ENCODE assay signal across 9 mouse cellular contexts in genomic region chr12:4593930-4594391, GRCm38 (mm10). TPM values are rescaled to one million over a fixed set of nuclear protein-coding genes. Genes with fewer than 3 reads are reported as not detected.
DNase-seq lines count a peak whose midpoint lies in the region; ATAC-seq and TF ChIP-seq lines count a peak whose summit lies in the region.
"Had no signal": no experiment of that assay in that cellular context is flagged by ENCODE, and none has a peak within 500 bp of the region (broad histone marks: within the 10 kb centered on the region; RNA-seq: fewer than 3 reads in every experiment).

No protein-coding gene starts in this region.

- 55% methylated on average over 9 of the region's 9 CpGs for WGBS in kidney, embryonic 16.5 days
- 3% methylated on average over 9 of the region's 9 CpGs for WGBS in bone marrow, adult 2 months
- WGBS in hindbrain, embryonic 11.5 days: 72% methylated on average over 9 of the region's 9 CpGs
- 71% methylated on average over 9 of the region's 9 CpGs for WGBS in midbrain, embryonic 13.5 days

- no peaks in the 10 kb centered on the region for H3K9me3 ChIP-seq in kidney, embryonic 16.5 days (ENCODE audit: low read length)
- H3K9me3 ChIP-seq in hindbrain, embryonic 11.5 days (ENCODE audit: control insufficient read depth, low read length): no peaks in the 10 kb centered on the region
- no peaks in the 10 kb centered on the region for H3K9me3 ChIP-seq in midbrain, embryonic 13.5 days

- peaks cover 17% of the 10 kb centered on the region for H3K4me1 ChIP-seq in kidney, embryonic 16.5 days (ENCODE audit: insufficient read depth, low read length)
- H3K4me1 ChIP-seq in bone marrow, adult 2 months (ENCODE audit: control insufficient read depth, insufficient read depth, low read length): peaks cover 3% of the 10 kb centered on the region
- no peaks in the 10 kb centered on the region for H3K4me1 ChIP-seq in hindbrain, embryonic 11.5 days (replicated peaks; ENCODE audit: control insufficient read depth, insufficient read depth, low read length)
- peaks cover 12% of the 10 kb centered on the region for H3K4me1 ChIP-seq in midbrain, embryonic 13.5 days (replicated peaks)

- intact Hi-C loops in left cerebral cortex, postnatal 4 days (cut with DNase I): no loop called here
- intact Hi-C loops in left cerebral cortex, postnatal 10 days (cut with DNase I): no loop called here

- H3K27ac ChIP-seq in kidney, embryonic 16.5 days (ENCODE audit: low read length): no peak overlapping the region
- no peak overlapping the region; the same call in 1 of the 2 replicates for H3K27ac ChIP-seq in bone marrow, adult 2 months (ENCODE audit: control insufficient read depth, insufficient read depth, low read depth, low read length, poor library complexity)
- no peak overlapping the region for H3K27ac ChIP-seq in hindbrain, embryonic 11.5 days (ENCODE audit: low read depth, low read length)
- H3K27ac ChIP-seq in midbrain, embryonic 13.5 days: no peak overlapping the region

- ATAC-seq in kidney, embryonic 16.5 days (ENCODE audit: low FRiP score, low TSS enrichment): no peak
- ATAC-seq in hindbrain, embryonic 11.5 days (ENCODE audit: low FRiP score): no peak
- no peak for ATAC-seq in midbrain, embryonic 13.5 days

- TF ChIP-seq CTCF in bone marrow, adult 2 months (IDR thresholded peaks at IDR 0.05; ENCODE audit: control insufficient read depth, insufficient read depth, low read length): no peak

- no peak for DNase-seq in kidney, adult 11 months
- DNase-seq in hindbrain, embryonic 11.5 days (ENCODE audit: low spot score): peak; percentile 34
- no peak for DNase-seq in left cerebral cortex, postnatal 4 days
- no peak for DNase-seq in ovary, postnatal 10 days (ENCODE audit: low spot score)
- no peak for DNase-seq in left cerebral cortex, postnatal 10 days (ENCODE audit: extremely low spot score in 1 of 2, low spot score in 2 of 2)

- no peak for TF ChIP-seq POLR2A in bone marrow, adult 2 months (IDR thresholded peaks at IDR 0.05; ENCODE audit: borderline replicate concordance, control insufficient read depth, low read depth, low read length)

- peak overlapping the region; percentile 87 for H3K4me3 ChIP-seq in kidney, embryonic 16.5 days (ENCODE audit: low read length)
- peak overlapping the region; percentile 97 for H3K4me3 ChIP-seq in bone marrow, adult 2 months (replicated peaks; ENCODE audit: control insufficient read depth, low read depth, low read length)
- peak overlapping the region; percentile 76 for H3K4me3 ChIP-seq in hindbrain, embryonic 11.5 days (ENCODE audit: low read depth, low read length)
- H3K4me3 ChIP-seq in midbrain, embryonic 13.5 days (replicated peaks): peak overlapping the region; percentile 89

- peak overlapping the region; percentile 94 for H3K9ac ChIP-seq in kidney, embryonic 16.5 days (replicated peaks; ENCODE audit: low read length)
- no peak overlapping the region for H3K9ac ChIP-seq in hindbrain, embryonic 11.5 days (ENCODE audit: low read depth, low read length)
- peak overlapping the region; percentile 82 for H3K9ac ChIP-seq in midbrain, embryonic 13.5 days (replicated peaks)

- H3K4me2 ChIP-seq in kidney, embryonic 16.5 days (replicated peaks; ENCODE audit: low read depth, low read length): peak overlapping the region; percentile 82
- peak overlapping the region; percentile 82 for H3K4me2 ChIP-seq in hindbrain, embryonic 11.5 days (replicated peaks; ENCODE audit: low read depth, low read length)
- H3K4me2 ChIP-seq in midbrain, embryonic 13.5 days (replicated peaks): peak overlapping the region; percentile 82

- no peaks in the 10 kb centered on the region for H3K27me3 ChIP-seq in kidney, embryonic 16.5 days (ENCODE audit: insufficient read depth, low read length)
- H3K27me3 ChIP-seq in hindbrain, embryonic 11.5 days (ENCODE audit: control insufficient read depth, insufficient read depth, low read length): no peaks in the 10 kb centered on the region; the same call in 1 of the 2 replicates
- no peaks in the 10 kb centered on the region; the same call in 1 of the 2 replicates for H3K27me3 ChIP-seq in midbrain, embryonic 13.5 days

- H3K36me3 ChIP-seq in kidney, embryonic 16.5 days (ENCODE audit: insufficient read depth, low read length): no peaks in the 10 kb centered on the region
- H3K36me3 ChIP-seq in hindbrain, embryonic 11.5 days (ENCODE audit: control insufficient read depth, insufficient read depth, low read length): no peaks in the 10 kb centered on the region
- H3K36me3 ChIP-seq in midbrain, embryonic 13.5 days: no peaks in the 10 kb centered on the region

RNA-seq across cellular contexts. Expression of gene Gm3625, which starts 1.2 kb away (rescaled TPM):
- polyA plus RNA-seq in kidney, embryonic 16.5 days (2015; fragmentation: Nextera tagmentation; extraction: Ambion mirVana): not detected in 2 replicates
- polyA plus RNA-seq in bone marrow, adult 2 months (2011; ENCODE audit: insufficient read depth, insufficient read length, low replicate concordance, missing spikeins): not detected in 2 replicates
- polyA plus RNA-seq in hindbrain, embryonic 11.5 days (2014; fragmentation: Nextera tagmentation; extraction: Ambion mirVana): not detected in 2 replicates
- not detected in 2 replicates for polyA plus RNA-seq in midbrain, embryonic 13.5 days (2015; fragmentation: Nextera tagmentation; extraction: Ambion mirVana)
- not detected for total RNA-seq in left cerebral cortex, postnatal 4 days (2021)
- not detected for total RNA-seq in left cerebral cortex, postnatal 10 days (2021)
- total RNA-seq: neutrophil, adult 5-6 weeks had no signal

RNA-seq across cellular contexts. Expression of gene Itsn2, which starts 1.5 kb away (rescaled TPM):
- 33.3 and 37.2 TPM in 2 replicates for polyA plus RNA-seq in kidney, embryonic 16.5 days (2015; fragmentation: Nextera tagmentation; extraction: Ambion mirVana)
- polyA plus RNA-seq in bone marrow, adult 2 months (2011; ENCODE audit: insufficient read depth, insufficient read length, low replicate concordance, missing spikeins): 42.2 and 57.3 TPM in 2 replicates
- polyA plus RNA-seq in hindbrain, embryonic 11.5 days (2014; fragmentation: Nextera tagmentation; extraction: Ambion mirVana): 19.3 and 20.6 TPM in 2 replicates
- 16.7 and 17.3 TPM in 2 replicates for polyA plus RNA-seq in midbrain, embryonic 13.5 days (2015; fragmentation: Nextera tagmentation; extraction: Ambion mirVana)
- 10 to 100 TPM; 48.7 to 49.5 TPM for total RNA-seq in left cerebral cortex, postnatal 4 days (2021)
- total RNA-seq in left cerebral cortex, postnatal 10 days (2021): 10 to 100 TPM; 56.6 to 61.0 TPM
